Mouse (Mus musculus) hindbrain, embryonic 16.5 days (tissue): ENCODE results near the gene Slc1a4. TPM values are rescaled to one million over a fixed set of nuclear protein-coding genes. Genes with fewer than 3 reads are reported as not detected.

ENCODE experiments used
- ATAC-seq: fragments of 200-750 bp; cut with Nextera tagmentation; 2 replicates; pipeline ENCODE4 v1.8.0; 2017; ENCODE audit warnings: moderate TSS enrichment, moderate library complexity
- H3K27ac ChIP-seq: fragments of 300-500 bp; sonication (generic); 2 replicates; pipeline ENCODE4 v1.5.1; 2014; ENCODE audit warnings: low read depth, mild to moderate bottlenecking, control low read depth, low read length, moderate library complexity
- H3K27me3 ChIP-seq: fragments of 300-500 bp; sonication (generic); replicated peaks from 2 replicates; pipeline ENCODE4 v1.6.1; 2014; ENCODE audit warnings: low read length; ENCODE audit not compliant: control insufficient read depth, insufficient read depth
- H3K36me3 ChIP-seq: fragments of 300-500 bp; sonication (generic); 2 replicates; pipeline ENCODE4 v1.6.1; 2014; ENCODE audit warnings: mild to moderate bottlenecking, low read length, moderate library complexity, mixed read lengths; ENCODE audit not compliant: control insufficient read depth, insufficient read depth
- H3K4me1 ChIP-seq: fragments of 300-500 bp; sonication (generic); 2 replicates; pipeline ENCODE4 v1.6.1; 2014; ENCODE audit warnings: low read depth, low read length; ENCODE audit not compliant: control insufficient read depth, insufficient read depth
- H3K4me2 ChIP-seq: fragments of 300-500 bp; sonication (generic); 2 replicates; pipeline ENCODE4 v1.6.1; 2014; ENCODE audit warnings: mild to moderate bottlenecking, low read length, control low read depth, moderate library complexity
- H3K4me3 ChIP-seq: fragments of 300-500 bp; sonication (generic); 2 replicates; pipeline ENCODE4 v1.5.1; 2014; ENCODE audit warnings: mild to moderate bottlenecking, low read length, control low read depth, moderate library complexity
- H3K9ac ChIP-seq: fragments of 300-500 bp; sonication (generic); 2 replicates; pipeline ENCODE4 v1.6.1; 2014; ENCODE audit warnings: low read depth, mild to moderate bottlenecking, control low read depth, low read length, moderate library complexity
- H3K9me3 ChIP-seq: fragments of 300-500 bp; sonication (generic); 2 replicates; pipeline ENCODE4 v1.6.1; 2014; ENCODE audit warnings: mild to moderate bottlenecking, low read length, moderate library complexity; ENCODE audit not compliant: control insufficient read depth
- WGBS: fragments of 180-500 bp; shearing (Covaris S2); extraction: QIAGEN DNeasy Blood & Tissue Kit; methylation state at CpG from one replicate; pipeline ENCODE4 v1.1.7; 2014; 5-methylcytosine and 5-hydroxymethylcytosine counted together
- polyA plus RNA-seq: library from polyadenylated mRNA; unstranded; fragments of >200 nt; fragmentation: Nextera tagmentation; extraction: Ambion mirVana; gene quantifications from 2 replicates; pipeline ENCODE4 v1.2.1, GENCODE M21; 2015

Slc1a4 gene
- polyA plus RNA-seq, 1 experiment from 2014 or later: 79.4 TPM

- 83% methylated on average over 2 of the region's 2 CpGs for WGBS
- Histone ChIP-seq H3K9ac (no peak overlapping the region), H3K4me1 (no peaks in the 10 kb centered on the region), H3K27me3 (no peaks in the 10 kb centered on the region), H3K9me3 (no peaks in the 10 kb centered on the region), H3K4me2 (no peak overlapping the region), H3K27ac (no peak overlapping the region), H3K36me3 (no peaks in the 10 kb centered on the region), H3K4me3 (no peak overlapping the region)
- ATAC-seq: no peak
These were observed 16.0 kb upstream of the Slc1a4 start for GRCm38 (mm10) chr11:20348466-20348865.

GRCm38 (mm10) chr11:20347548-20347947, 15.0 kb upstream of the Slc1a4 start:
- H3K4me3 ChIP-seq: no peak overlapping the region
- H3K9me3 ChIP-seq: no peaks in the 10 kb centered on the region
- no peak overlapping the region for H3K9ac ChIP-seq
- ATAC-seq: peak; percentile 82
- H3K4me1 ChIP-seq: no peaks in the 10 kb centered on the region
- no peaks in the 10 kb centered on the region for H3K27me3 ChIP-seq
- no peaks in the 10 kb centered on the region for H3K36me3 ChIP-seq
- no peak overlapping the region for H3K4me2 ChIP-seq
- no peak overlapping the region for H3K27ac ChIP-seq
- 44% methylated on average over 6 of the region's 6 CpGs for WGBS

GRCm38 (mm10) chr11:20346369-20346768, 13.9 kb upstream of the Slc1a4 start:
- no peaks in the 10 kb centered on the region for H3K27me3 ChIP-seq
- H3K9ac ChIP-seq: no peak overlapping the region
- H3K4me1 ChIP-seq: no peaks in the 10 kb centered on the region
- ATAC-seq: no peak
- no peaks in the 10 kb centered on the region for H3K9me3 ChIP-seq
- H3K4me2 ChIP-seq: no peak overlapping the region
- WGBS: 87% methylated on average over 2 of the region's 2 CpGs
- no peaks in the 10 kb centered on the region for H3K36me3 ChIP-seq
- no peak overlapping the region for H3K27ac ChIP-seq
- H3K4me3 ChIP-seq: no peak overlapping the region

- no peaks in the 10 kb centered on the region for H3K9me3 ChIP-seq
- H3K36me3 ChIP-seq: no peaks in the 10 kb centered on the region
- ATAC-seq: no peak
- no peak overlapping the region for H3K27ac ChIP-seq
- H3K27me3 ChIP-seq: no peaks in the 10 kb centered on the region
- no peak overlapping the region for H3K9ac ChIP-seq
- H3K4me3 ChIP-seq: no peak overlapping the region
- H3K4me1 ChIP-seq: no peaks in the 10 kb centered on the region
- WGBS: 95% methylated on average over 4 of the region's 4 CpGs
- no peak overlapping the region for H3K4me2 ChIP-seq
These were observed 11.4 kb upstream of the Slc1a4 start for GRCm38 (mm10) chr11:20343952-20344351.

- no peaks in the 10 kb centered on the region for H3K27me3 ChIP-seq
- no peak overlapping the region for H3K4me3 ChIP-seq
- H3K9ac ChIP-seq: no peak overlapping the region
- H3K27ac ChIP-seq: no peak overlapping the region
- 84% methylated on average over 1 of the region's 1 CpGs for WGBS
- ATAC-seq: no peak
- no peaks in the 10 kb centered on the region for H3K36me3 ChIP-seq
- H3K4me2 ChIP-seq: no peak overlapping the region
- H3K4me1 ChIP-seq: no peaks in the 10 kb centered on the region
- no peaks in the 10 kb centered on the region for H3K9me3 ChIP-seq
These were observed 9.1 kb upstream of the Slc1a4 start for GRCm38 (mm10) chr11:20341598-20341997.

- ATAC-seq: no peak
- H3K36me3 ChIP-seq: no peaks in the 10 kb centered on the region
- WGBS: 74% methylated on average over 2 of the region's 2 CpGs
- H3K27me3 ChIP-seq: no peaks in the 10 kb centered on the region
- no peak overlapping the region for H3K27ac ChIP-seq
- no peak overlapping the region for H3K4me2 ChIP-seq
- H3K9me3 ChIP-seq: no peaks in the 10 kb centered on the region
- peaks cover 6% of the 10 kb centered on the region; the same call in 1 of the 2 replicates for H3K4me1 ChIP-seq
- no peak overlapping the region for H3K4me3 ChIP-seq
- H3K9ac ChIP-seq: no peak overlapping the region
These were observed 6.2 kb upstream of the Slc1a4 start for GRCm38 (mm10) chr11:20338703-20339102.

GRCm38 (mm10) chr11:20334301-20334700, 1.8 kb upstream of the Slc1a4 start:
- H3K4me1 ChIP-seq: peaks cover 17% of the 10 kb centered on the region
- WGBS: 19% methylated on average over 1 of the region's 1 CpGs
- H3K9ac ChIP-seq: no peak overlapping the region
- H3K4me3 ChIP-seq: no peak overlapping the region
- peak overlapping the region; percentile 98; the same call in 1 of the 2 replicates for H3K27ac ChIP-seq
- H3K36me3 ChIP-seq: no peaks in the 10 kb centered on the region
- ATAC-seq: no peak
- H3K9me3 ChIP-seq: no peaks in the 10 kb centered on the region
- H3K27me3 ChIP-seq: no peaks in the 10 kb centered on the region
- H3K4me2 ChIP-seq: no peak overlapping the region

GRCm38 (mm10) chr11:20331690-20332537, 599 bp downstream of the Slc1a4 start:
- peak overlapping the region; percentile 83 for H3K9ac ChIP-seq
- H3K4me1 ChIP-seq: peaks cover 22% of the 10 kb centered on the region
- peak overlapping the region; percentile 67 for H3K4me2 ChIP-seq
- H3K9me3 ChIP-seq: no peaks in the 10 kb centered on the region
- peak overlapping the region; percentile 93 for H3K27ac ChIP-seq
- H3K4me3 ChIP-seq: peak overlapping the region; percentile 68
- under 1% methylated on average over 59 of the region's 61 CpGs for WGBS
- no peaks in the 10 kb centered on the region for H3K36me3 ChIP-seq
- peak; percentile 34; the same call in 1 of the 2 replicates for ATAC-seq
- H3K27me3 ChIP-seq: no peaks in the 10 kb centered on the region

GRCm38 (mm10) chr11:20331027-20331689, 1.4 kb downstream of the Slc1a4 start:
- H3K4me3 ChIP-seq: peak overlapping the region; percentile 68
- H3K36me3 ChIP-seq: no peaks in the 10 kb centered on the region
- peaks cover 27% of the 10 kb centered on the region for H3K4me1 ChIP-seq
- H3K27ac ChIP-seq: no peak overlapping the region
- no peak for ATAC-seq
- H3K9me3 ChIP-seq: no peaks in the 10 kb centered on the region
- no peaks in the 10 kb centered on the region for H3K27me3 ChIP-seq
- 36% methylated on average over 9 of the region's 9 CpGs for WGBS
- peak overlapping the region; percentile 83 for H3K9ac ChIP-seq
- peak overlapping the region; percentile 67 for H3K4me2 ChIP-seq
